Mouse (Mus musculus) intestine, embryonic 16.5 days (tissue): ENCODE results near the gene Lrrc72. TPM values are rescaled to one million over a fixed set of nuclear protein-coding genes. Genes with fewer than 3 reads are reported as not detected.
"Not testable (repeated sequence)": the region's sequence is repeated elsewhere in the genome, so short reads cannot be mapped to it uniquely, and the experiment has no call there.

Experiments used
- ATAC-seq: fragments of 200-750 bp; cut with Nextera tagmentation; 2 replicates; pipeline ENCODE4 v1.8.0; 2017; ENCODE audit warnings: moderate TSS enrichment, moderate library complexity
- H3K27ac ChIP-seq: fragments of 300-500 bp; sonication (generic); 2 replicates; pipeline ENCODE4 v1.5.1; 2014; ENCODE audit warnings: mild to moderate bottlenecking, low read length
- H3K27me3 ChIP-seq: fragments of 300-500 bp; sonication (generic); replicated peaks from 2 replicates; pipeline ENCODE4 v1.6.1; 2014; ENCODE audit warnings: low read length, control low read depth, mixed read lengths; ENCODE audit not compliant: control insufficient read depth, insufficient read depth
- H3K36me3 ChIP-seq: fragments of 300-500 bp; sonication (generic); 2 replicates; pipeline ENCODE4 v1.6.1; 2014; ENCODE audit warnings: low read length, control low read depth; ENCODE audit not compliant: control insufficient read depth, insufficient read depth
- H3K4me1 ChIP-seq: fragments of 300-500 bp; sonication (generic); 2 replicates; pipeline ENCODE4 v1.6.1; 2014; ENCODE audit warnings: low read length, control low read depth, mixed read lengths; ENCODE audit not compliant: control insufficient read depth, insufficient read depth
- H3K4me2 ChIP-seq: fragments of 300-500 bp; sonication (generic); 2 replicates; pipeline ENCODE4 v1.6.1; 2014; ENCODE audit warnings: low read depth, low read length, control low read depth
- H3K4me3 ChIP-seq: fragments of 300-500 bp; sonication (generic); 2 replicates; pipeline ENCODE4 v1.5.1; 2014; ENCODE audit warnings: mild to moderate bottlenecking, low read length
- H3K9ac ChIP-seq: fragments of 300-500 bp; sonication (generic); 2 replicates; pipeline ENCODE4 v1.6.1; 2014; ENCODE audit warnings: low read depth, low read length
- H3K9me3 ChIP-seq: fragments of 300-500 bp; sonication (generic); 2 replicates; pipeline ENCODE4 v1.6.1; 2016; ENCODE audit warnings: low read length, control low read depth; ENCODE audit not compliant: control insufficient read depth
- whole genome bisulfite sequencing: fragments of 180-500 bp; shearing (Covaris S2); extraction: QIAGEN DNeasy Blood & Tissue Kit; methylation state at CpG from one replicate; pipeline ENCODE4 v1.1.7; 2014; 5-methylcytosine and 5-hydroxymethylcytosine counted together
- polyA plus RNA-seq: library from polyadenylated mRNA; unstranded; fragments of >200 nt; fragmentation: Nextera tagmentation; extraction: Ambion mirVana; gene quantifications from 2 replicates; pipeline ENCODE4 v1.2.1, GENCODE M21; 2015

Gene Lrrc72
- polyA plus RNA-seq, 1 experiment from 2014 or later: not detected

GRCm38 (mm10) chr12:36207072-36207799, 46.0 kb downstream of the Lrrc72 start:
- WGBS: 41% methylated on average over 9 of the region's 9 CpGs
- Histone ChIP-seq H3K4me2 (peak overlapping the region; percentile 31), H3K9ac (no peak overlapping the region)

GRCm38 (mm10) chr12:36205579-36206119, 47.5 kb downstream of the Lrrc72 start:
- ATAC-seq: not testable (repeated sequence)
- 52% methylated on average over 5 of the region's 5 CpGs for WGBS

More at GRCm38 (mm10) chr12:36207072-36207799, 46.0 kb downstream of the Lrrc72 start:
- Histone ChIP-seq H3K4me3 (peak overlapping the region; percentile 25; the same call in 1 of the 2 replicates), H3K27ac (no peak overlapping the region), H3K36me3 (no peaks in the 10 kb centered on the region), H3K9me3 (no peaks in the 10 kb centered on the region), H3K27me3 (no peaks in the 10 kb centered on the region), H3K4me1 (peaks cover 7% of the 10 kb centered on the region)
- ATAC-seq: peak; percentile 91

GRCm38 (mm10) chr12:36194976-36195375, 58.2 kb downstream of the Lrrc72 start:
- H3K4me1 ChIP-seq: no peaks in the 10 kb centered on the region
- H3K4me3 ChIP-seq: no peak overlapping the region
- H3K36me3 ChIP-seq: peaks cover 30% of the 10 kb centered on the region
- H3K4me2 ChIP-seq: no peak overlapping the region
- H3K27ac ChIP-seq: no peak overlapping the region
- no peak for ATAC-seq
- H3K9me3 ChIP-seq: peaks cover 10% of the 10 kb centered on the region
- 92% methylated on average over 7 of the region's 7 CpGs for WGBS
- no peak overlapping the region for H3K9ac ChIP-seq
- no peaks in the 10 kb centered on the region for H3K27me3 ChIP-seq

More at GRCm38 (mm10) chr12:36205579-36206119, 47.5 kb downstream of the Lrrc72 start:
- not testable (repeated sequence) for H3K36me3 ChIP-seq, H3K9ac ChIP-seq, H3K9me3 ChIP-seq, H3K4me3 ChIP-seq, H3K4me1 ChIP-seq, H3K27me3 ChIP-seq, H3K27ac ChIP-seq, H3K4me2 ChIP-seq

- Histone ChIP-seq H3K4me3 (no peak overlapping the region), H3K9me3 (no peaks in the 10 kb centered on the region), H3K27me3 (no peaks in the 10 kb centered on the region), H3K27ac (no peak overlapping the region), H3K4me2 (no peak overlapping the region), H3K4me1 (no peaks in the 10 kb centered on the region), H3K36me3 (peaks cover 18% of the 10 kb centered on the region), H3K9ac (no peak overlapping the region)
- no peak for ATAC-seq
- 90% methylated on average over 5 of the region's 5 CpGs for WGBS
Measured at GRCm38 (mm10) chr12:36190343-36190742, 62.9 kb downstream of the Lrrc72 start.

DNA sequence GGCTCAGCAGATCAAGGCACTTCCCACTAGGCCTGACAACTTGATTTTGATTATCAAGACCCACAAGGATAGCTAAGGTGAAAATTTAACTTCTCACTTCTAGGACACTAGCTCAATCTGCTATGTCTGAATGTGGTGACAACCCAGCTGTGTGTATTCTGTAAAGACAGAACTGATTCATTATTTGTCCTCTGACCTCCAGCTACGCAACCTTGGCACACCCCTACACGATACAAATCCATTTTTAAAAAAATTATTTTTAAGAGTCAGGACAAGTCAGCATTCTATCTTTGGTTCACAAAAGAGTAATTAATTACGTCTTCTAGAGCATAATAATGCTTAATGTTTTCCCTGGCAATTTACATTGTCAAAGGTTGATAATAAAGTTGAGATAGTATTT, 63.6 kb downstream of the Lrrc72 start:
- Histone ChIP-seq H3K4me2 (no peak overlapping the region), H3K4me1 (no peaks in the 10 kb centered on the region), H3K27me3 (no peaks in the 10 kb centered on the region), H3K4me3 (no peak overlapping the region), H3K27ac (no peak overlapping the region), H3K9ac (no peak overlapping the region), H3K36me3 (peaks cover 14% of the 10 kb centered on the region; the same call in 1 of the 2 replicates), H3K9me3 (no peaks in the 10 kb centered on the region)
- ATAC-seq: no peak
- 92% methylated on average over 3 of the region's 3 CpGs for WGBS

- no peaks in the 10 kb centered on the region for H3K27me3 ChIP-seq
- no peak overlapping the region for H3K9ac ChIP-seq
- ATAC-seq: peak; percentile 92
- 63% methylated on average over 6 of the region's 6 CpGs for WGBS
- H3K4me1 ChIP-seq: no peaks in the 10 kb centered on the region
- peaks cover 9% of the 10 kb centered on the region; the same call in 1 of the 2 replicates for H3K36me3 ChIP-seq
- H3K4me3 ChIP-seq: no peak overlapping the region
- no peak overlapping the region for H3K4me2 ChIP-seq
- H3K27ac ChIP-seq: no peak overlapping the region
- H3K9me3 ChIP-seq: no peaks in the 10 kb centered on the region
Measured at GRCm38 (mm10) chr12:36187081-36187480, 66.1 kb downstream of the Lrrc72 start.

- H3K36me3 ChIP-seq: no peaks in the 10 kb centered on the region
- WGBS: 75% methylated on average over 6 of the region's 6 CpGs
- H3K4me3 ChIP-seq: no peak overlapping the region
- H3K27ac ChIP-seq: no peak overlapping the region
- H3K9ac ChIP-seq: no peak overlapping the region
- no peaks in the 10 kb centered on the region for H3K4me1 ChIP-seq
- no peaks in the 10 kb centered on the region for H3K9me3 ChIP-seq
- H3K27me3 ChIP-seq: no peaks in the 10 kb centered on the region
- no peak overlapping the region for H3K4me2 ChIP-seq
- ATAC-seq: no peak
Measured at GRCm38 (mm10) chr12:36182570-36182969, 70.6 kb downstream of the Lrrc72 start.

DNA sequence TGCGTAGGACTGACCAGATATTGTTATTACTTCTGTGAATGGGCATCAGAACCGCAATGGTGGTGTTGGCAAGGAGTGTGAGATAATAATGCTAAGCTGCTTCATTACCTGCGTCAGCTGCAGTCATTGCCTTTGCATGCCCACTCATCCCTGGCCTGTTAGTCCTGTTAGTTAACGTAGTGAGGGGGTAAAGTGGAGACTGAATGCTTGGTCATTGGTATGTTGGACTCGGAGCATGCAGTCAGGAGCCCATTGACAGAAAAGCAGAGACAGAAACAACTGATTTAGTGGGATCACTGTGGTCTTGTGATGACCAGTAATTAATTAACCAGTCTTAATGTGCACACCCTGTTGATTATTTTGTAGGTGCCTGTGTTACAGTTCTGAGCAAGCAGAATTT, 76.0 kb downstream of the Lrrc72 start:
- no peaks in the 10 kb centered on the region for H3K27me3 ChIP-seq
- H3K4me3 ChIP-seq: no peak overlapping the region
- no peak overlapping the region for H3K4me2 ChIP-seq
- no peaks in the 10 kb centered on the region for H3K4me1 ChIP-seq
- H3K27ac ChIP-seq: no peak overlapping the region
- WGBS: 92% methylated on average over 5 of the region's 5 CpGs
- H3K9ac ChIP-seq: no peak overlapping the region
- H3K36me3 ChIP-seq: peaks cover 9% of the 10 kb centered on the region
- no peaks in the 10 kb centered on the region for H3K9me3 ChIP-seq
- ATAC-seq: no peak

DNA sequence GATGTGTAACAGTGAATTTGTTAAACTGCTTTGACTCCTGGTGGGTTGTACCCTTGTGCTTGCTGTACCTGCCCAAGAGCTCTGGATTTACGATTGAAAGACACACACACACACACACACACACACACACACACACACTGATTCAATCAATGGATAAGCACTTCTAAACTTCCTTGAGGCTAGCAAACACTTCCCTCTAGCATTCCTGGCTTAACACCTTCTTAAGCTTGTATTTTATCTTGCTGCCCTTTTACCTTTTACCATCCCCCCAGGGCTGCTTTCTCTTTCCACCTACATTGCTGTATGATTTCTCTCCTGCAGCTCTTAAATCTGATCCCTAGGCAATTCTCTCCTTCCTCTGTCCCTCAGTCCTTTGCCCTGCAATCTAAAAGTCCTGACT, 87.9 kb downstream of the Lrrc72 start:
- peak; percentile 84 for ATAC-seq
- WGBS: 50% methylated on average over 1 of the region's 1 CpGs

More for the DNA sequence above, 87.9 kb downstream of the Lrrc72 start:
- 0 out of 2 replicates have a peak, but pooled peaks cover 6% of the 10 kb centered on the region for H3K4me1 ChIP-seq
- 0 out of 2 replicates have a peak, but pooled peaks cover 2% of the 10 kb centered on the region for H3K36me3 ChIP-seq
- H3K9ac ChIP-seq: no peak overlapping the region
- no peak overlapping the region for H3K4me3 ChIP-seq
- no peak overlapping the region for H3K4me2 ChIP-seq
- no peaks in the 10 kb centered on the region for H3K9me3 ChIP-seq
- H3K27me3 ChIP-seq: no peaks in the 10 kb centered on the region
- no peak overlapping the region for H3K27ac ChIP-seq
